Mouse (Mus musculus) thymus, postnatal 25 days (tissue): Measurements from ENCODE around the gene Slc4a2.

ENCODE experiments used
- DNase-seq: peaks from one replicate; pipeline ENCODE4 v3.0.0; 2022

The Slc4a2 gene

DNA sequence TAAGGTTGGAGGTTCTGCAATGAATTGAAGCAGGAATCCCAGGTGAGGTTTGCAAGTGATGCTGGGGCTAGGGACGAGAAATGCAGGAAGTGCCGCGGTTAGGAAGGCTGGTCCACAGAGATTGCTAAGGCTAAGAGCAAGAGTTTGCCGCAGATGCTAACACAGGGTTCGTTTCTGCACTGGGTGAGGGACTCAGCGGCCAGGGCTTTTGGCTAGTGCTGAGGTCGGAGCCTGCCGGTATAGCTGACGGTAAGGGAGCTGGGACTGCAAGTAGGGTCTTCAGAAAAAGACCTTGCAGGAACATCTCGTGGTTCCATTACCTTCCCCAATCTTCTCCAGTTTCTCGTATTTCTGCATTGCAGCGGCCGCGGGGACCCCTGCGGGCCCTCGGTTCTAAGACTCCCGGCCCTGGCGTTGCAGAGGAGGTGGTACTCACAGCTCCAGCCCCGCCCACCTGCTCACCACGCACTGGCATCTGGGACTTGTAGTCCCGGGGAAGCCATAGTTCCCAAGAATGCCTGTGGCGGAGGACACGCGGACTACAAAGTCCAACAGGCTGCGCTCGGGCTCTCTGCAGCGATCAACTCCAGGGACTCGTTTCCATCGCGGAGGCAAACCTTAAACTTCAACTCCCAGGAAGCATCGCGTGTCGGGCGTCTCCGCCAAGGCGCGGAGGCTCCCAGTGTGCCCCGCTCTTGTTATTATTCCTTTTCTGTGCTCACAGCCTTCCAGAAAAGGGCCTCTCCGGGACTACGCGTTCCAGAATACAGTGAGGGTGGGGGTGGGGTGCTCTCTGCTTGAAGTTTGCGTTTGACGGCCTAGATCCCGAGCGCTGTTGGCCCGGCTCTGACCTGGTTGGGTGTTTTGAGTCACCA is at the start of gene Slc4a2, which contains the start of gene Cdk5:
Slc4a2 (plus strand) TSS at position 709 of the 875 bp plus-strand sequence.
Cdk5 (minus strand) TSS at position 402 of the 875 bp plus-strand sequence.
- peak; percentile 97 for DNase-seq

DNA sequence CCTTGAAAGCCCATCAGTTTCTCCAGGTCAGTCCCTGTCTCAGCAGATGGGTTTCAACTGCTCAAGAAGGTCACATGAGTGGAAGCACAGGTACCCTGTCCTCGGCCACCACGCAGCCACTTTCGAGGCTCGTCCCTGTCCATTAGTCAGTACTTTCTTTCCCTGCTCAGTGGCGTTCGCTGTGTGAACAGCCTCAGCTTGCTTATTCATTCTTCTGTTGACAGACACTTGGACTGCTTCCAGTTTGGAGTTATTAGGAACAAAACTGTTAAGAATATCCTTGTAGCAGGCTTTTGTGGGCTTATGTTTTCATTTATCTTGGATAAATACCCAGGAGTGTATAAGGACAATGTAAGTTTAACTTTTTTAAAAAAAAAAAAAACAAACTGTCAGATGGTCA is 49.4 kb upstream of the Slc4a2 start:
- DNase-seq: no peak

DNA sequence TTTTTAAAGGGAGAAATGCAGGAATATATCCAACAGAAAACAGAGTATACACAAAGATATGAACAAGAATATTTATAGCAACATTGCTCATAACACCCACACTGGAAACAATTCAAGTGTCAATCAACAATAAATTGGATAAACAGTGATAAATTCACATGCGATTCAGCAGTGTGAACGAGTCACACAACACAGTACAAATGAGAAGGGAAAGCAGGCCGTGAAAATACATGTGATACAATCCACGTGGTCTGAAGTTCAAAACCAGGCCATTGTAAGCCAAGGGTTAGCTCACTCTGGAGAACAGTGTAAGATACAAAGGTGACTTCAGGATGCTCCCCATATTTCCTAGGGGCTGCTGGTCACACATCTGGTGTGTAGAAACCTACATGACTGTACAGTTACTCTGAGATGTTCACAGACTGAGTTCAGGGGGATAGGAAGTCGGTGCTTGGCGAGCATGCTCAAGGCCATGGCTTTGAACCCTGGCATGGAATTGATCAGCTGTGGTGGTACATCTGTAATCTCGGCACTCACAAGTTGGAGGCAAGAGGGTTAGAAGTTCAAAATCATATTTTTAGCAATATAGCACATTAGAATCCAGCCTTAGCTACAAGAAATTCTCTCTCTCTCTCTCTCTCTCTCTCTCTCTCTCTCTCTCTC is 48.8 kb upstream of the Slc4a2 start:
- no peak for DNase-seq

DNA sequence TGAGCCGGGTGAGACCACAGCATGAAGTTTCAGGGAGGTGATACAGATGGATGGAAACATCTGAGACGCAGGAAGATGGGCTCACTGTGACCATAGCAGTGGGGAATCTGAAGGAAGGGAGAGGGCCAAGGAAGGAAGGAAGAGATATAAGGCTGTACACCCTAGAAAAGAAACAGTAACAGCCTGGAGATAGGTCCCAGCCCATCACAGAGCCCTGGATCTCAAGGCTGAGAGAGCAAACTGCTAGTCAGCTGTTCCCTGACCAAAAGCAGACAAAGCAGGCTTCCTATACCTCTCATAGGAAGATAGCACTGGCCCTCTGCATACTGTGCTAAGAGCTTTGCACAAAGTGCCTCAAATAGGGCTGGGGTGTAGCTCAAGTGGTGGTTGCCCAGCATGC is 44.9 kb upstream of the Slc4a2 start:
- DNase-seq: no peak

DNA sequence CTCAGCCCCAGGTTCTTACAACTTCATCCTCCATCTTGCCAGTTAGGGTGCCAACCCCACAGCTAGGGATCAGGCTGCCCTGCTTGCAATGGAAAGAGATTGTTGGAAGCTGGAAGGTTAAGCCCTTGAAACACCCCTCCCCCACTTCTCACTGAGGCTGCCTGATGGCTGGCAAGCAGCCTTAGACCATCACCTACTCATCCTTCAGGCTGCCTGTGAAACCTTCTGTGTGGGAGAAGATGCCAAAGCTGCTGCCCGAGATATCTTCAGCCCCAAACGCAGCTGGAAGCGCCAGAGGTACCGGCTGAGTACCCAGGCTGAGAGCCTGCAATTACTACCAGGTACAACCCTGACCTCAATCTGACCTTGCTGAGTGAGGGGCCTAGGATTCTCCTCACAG is 44.1 kb upstream of the Slc4a2 start:
- DNase-seq: no peak

DNA sequence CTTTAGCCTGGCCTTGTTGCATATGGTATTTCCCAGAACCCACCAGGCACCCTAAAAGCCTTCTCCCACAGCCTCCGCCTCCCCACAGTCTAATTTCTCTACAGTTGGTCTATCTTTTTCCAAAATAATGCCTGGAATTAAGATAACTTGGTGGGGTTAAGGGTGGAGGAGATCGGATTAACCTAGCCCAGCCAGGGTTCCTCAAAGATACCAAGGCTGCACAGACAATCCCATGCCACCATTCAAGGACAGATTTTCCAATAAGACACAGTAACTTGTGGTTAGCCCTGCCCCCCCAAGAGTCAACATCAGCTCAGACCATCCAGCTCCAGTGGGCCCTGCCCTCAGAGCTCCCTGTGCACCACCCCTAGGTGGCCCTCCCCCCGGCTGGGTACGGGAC is 43.1 kb upstream of the Slc4a2 start:
- no peak for DNase-seq

DNA sequence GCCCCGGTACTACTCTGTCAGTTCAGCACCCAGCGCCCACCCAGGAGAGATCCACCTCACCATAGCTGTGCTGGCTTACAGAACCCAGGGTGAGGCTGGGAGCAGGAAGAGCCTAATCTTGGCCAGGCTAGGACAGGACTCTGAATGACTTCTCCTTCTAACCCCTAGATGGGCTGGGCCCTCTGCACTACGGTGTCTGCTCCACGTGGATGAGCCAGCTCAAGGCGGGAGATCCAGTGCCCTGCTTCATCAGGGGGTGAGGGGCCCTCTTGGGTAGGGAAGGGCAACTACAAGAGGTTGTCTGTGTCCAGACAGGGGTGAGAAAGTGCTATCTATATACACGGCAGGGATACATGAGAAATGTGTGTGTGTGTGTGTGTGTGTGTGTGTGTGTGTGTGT is 42.2 kb upstream of the Slc4a2 start:
- no peak for DNase-seq

DNA sequence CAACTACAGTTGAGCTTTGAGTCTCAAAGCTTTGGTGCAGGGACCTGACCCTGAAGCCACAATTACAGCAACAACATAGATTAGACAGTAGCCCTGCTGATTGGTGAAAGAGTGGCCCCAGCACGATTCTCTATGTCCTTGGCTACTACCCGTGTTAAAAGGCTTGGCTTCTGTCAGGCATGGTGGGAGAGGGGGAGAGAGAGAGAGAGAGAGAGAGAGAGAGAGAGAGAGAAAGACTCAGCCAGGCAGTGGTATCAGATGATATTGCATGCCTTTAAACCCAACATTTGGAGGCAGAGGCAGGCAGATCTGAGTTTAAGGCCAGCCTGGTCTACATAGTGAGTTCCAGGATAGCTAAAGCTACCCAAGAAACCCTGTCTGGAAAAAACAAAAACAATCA is 41.6 kb upstream of the Slc4a2 start:
- DNase-seq: no peak

DNA sequence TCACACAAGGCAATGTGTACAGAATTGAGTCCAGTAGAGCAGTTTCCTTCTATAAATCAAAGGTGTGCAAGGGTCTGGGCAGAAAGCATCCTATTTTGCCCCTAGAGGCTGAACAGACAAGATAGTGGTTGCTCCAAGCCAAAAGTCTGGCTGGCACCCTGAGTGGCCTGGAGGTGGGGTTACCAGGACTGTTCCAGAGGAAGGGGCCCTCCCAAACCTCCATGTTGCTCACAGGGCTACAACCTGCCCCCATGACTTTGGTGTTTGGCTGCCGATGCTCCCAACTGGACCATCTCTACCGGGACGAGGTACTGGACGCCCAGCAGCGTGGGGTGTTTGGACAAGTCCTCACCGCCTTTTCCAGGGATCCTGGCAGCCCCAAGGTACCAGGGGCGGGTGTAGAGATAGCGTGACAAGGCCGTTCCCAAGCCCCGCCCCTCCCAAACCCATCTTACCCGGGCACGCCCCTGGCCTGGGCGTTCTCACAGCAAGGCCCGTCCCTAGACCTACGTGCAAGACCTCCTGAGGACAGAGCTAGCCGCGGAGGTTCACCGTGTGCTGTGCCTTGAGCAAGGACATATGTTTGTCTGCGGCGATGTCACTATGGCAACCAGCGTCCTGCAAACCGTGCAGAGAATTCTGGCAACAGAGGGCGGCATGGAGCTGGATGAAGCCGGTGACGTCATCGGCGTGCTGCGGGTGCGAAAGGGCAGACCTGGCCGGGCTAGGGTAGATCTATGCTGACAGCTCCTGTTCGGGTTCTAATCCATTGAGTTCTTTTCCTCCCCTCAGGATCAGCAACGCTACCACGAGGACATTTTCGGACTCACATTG is 40.4 kb upstream of the Slc4a2 start:
- peak; percentile 90 for DNase-seq

DNA sequence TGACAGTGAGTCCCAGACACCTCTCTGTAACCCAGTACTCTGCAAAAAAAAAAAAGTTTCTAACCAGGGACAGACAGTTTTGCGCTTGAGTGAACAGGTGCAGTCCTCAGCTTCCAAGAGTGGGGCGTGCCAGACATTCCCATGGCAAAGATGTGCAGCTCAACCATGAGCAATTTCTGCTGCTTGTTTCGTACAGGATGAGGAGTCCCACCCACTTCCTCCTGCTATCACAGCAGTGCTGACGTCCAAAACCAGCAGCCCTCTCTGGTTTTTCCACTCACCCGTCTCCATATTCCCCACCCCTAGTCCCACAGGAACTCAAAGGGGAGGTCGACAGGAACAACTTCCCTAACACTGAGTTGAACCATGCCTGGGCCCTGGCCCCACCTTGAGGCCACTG is 39.2 kb upstream of the Slc4a2 start:
- DNase-seq: no peak

DNA sequence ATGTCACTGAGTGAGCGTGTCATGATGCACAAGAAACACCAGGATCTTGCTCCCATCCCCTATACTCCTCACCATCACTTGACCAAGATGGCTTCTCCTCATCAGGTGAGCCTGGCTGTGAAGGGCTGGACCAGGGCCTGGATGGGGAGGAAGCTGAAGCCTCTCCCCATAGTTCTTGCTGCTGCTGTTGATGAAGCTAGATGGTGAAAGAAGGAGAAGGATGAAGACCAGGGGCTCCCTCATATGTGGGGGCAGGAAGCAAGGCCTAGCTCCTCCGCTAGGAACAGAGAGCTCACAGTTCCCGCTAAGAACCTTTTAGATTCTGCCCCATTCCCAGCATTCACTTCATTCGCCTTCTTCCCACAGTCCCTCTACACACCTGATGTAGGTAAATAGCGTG is 38.3 kb upstream of the Slc4a2 start:
- DNase-seq: no peak

DNA sequence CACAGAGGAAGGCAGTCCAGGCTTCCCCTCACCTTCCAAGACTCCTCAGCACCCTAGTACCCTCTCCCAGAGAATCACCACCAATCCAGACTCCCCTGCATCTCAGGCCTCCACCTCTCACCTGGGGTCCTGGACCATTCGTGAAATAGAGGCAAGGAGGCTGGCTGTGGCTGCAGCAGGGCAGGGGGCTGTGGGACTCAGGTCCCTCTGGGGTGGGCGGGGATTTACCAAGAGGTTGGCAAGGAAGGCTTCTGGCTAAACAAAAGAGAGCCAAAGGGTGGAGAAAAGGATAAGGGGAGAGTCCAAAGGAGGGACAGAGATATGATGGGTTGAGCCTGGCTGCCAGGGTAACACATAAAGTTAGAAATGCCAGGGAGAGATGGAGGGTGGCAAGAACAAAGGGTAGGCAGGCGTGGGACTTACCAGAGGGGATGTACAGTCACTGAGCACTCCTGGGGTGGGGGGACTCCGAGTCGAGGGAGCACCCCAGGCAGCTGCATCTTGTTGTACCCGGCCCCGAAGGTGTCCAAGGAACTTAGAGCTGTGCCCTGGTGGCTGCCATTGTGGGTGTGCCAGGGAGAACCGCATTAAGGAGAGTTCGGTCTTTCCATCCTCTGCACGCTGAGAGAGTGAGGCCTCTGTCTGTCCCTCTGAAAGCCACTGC is 37.6 kb upstream of the Slc4a2 start:
- DNase-seq: no peak

DNA sequence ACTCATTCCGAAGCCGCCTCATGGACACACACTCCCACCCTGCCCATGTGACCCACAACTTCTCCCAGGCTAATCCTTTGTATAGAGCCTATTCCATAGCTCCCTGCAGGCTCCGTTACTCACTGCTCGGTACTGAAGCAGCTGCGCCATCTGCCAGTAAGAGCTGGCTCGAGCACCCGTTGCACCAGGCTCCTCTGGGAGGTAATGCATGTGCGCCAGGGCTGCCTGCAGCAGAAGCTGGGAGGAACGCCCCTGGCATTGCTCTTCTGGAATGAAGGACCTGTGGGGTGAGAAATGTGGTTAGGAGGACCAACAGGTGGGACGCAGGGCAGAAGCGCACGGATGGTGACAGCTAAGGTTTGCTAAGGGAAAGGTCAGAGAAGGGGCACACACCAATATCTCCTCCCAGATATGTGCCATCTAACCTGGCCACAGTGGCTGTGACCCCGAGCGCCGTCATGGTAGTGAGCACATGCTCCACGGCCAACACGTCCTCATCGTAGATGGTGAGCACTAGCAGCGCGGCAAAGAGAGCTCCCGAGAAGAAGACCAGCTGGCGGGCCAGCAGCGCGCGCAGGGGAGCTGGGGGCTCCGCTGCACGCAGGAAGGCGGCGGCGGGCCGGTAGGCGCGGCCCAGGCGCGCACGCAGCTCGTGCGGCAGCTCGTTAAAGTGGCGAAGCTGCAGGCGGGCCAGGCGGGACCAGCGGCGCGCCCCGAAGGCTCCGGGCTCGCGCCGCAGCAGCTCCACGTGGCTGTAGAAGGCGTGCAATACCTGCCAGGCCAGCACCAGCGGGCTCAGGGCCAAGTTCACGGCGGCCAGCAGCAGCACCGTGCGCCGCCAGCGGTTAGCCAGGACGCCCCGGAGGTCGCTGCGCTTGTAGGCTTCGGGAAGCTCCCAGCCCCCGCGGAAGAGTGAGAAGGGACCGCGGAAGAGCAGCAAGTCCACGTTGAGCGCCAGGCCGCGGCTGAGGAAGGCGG is 36.1 kb upstream of the Slc4a2 start:
- DNase-seq: peak; percentile 57

DNA sequence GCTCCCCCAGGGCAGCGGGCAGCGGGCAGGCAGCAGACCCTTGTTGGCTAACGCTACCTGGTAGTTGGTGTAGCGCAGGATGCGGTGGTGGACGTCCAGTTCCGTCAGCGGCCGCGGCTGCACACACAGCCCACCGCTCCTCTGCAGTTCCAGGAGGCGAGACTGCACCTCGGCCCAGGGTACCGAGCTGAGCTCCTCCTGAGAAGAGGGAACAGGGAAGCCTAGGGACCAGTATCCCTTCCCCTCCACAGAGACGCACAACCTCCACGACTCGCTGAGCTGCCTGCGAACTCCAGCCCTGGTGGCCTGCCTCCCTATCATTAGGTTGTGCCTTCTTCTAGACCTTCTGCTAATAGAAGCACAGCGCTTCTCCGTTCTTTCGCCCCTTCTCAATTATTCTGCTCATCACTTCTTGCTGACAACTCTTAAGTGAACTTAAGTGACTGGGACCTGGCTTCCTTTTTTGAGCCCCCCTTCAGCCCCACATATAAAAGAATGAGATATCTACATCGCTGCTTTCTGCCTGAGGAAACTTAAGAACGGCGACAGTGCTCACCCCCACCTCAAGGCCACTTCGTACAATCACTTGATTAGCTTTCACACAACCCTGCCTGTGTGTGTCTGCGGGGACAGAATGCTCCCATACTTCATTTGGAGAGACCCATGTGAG is 35.3 kb upstream of the Slc4a2 start:
- peak; percentile 9 for DNase-seq

DNA sequence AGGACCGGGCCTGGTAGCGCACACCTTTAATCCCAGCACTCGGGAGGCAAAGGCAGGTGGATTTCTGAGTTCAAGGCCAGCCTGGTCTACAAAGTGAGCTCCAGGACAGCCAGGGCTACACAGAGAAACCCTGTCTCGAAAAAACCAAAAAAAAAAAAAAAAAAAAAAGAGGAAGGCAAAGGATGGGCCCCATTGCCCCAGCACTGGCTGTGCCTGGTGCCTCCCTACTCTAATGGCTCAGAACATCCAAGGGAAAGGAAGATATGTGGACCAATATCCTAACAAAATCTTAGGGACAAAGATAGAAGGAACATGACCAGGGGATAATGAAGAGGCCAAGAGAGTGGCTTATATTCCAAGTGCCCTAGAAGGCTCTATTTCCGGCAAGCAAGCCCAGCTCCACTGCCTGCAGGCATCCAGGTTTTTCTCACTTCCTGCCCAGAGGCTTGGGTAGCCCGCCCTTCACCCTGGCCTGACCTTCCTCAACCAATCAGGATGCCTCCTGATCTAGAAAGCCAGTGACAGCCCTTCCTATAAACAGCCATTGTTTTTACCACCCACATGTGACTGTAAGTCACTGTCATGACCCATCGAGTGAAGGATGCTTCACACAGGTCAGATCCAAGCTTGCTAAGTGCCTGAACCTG is 34.5 kb upstream of the Slc4a2 start:
- DNase-seq: peak; percentile 43

DNA sequence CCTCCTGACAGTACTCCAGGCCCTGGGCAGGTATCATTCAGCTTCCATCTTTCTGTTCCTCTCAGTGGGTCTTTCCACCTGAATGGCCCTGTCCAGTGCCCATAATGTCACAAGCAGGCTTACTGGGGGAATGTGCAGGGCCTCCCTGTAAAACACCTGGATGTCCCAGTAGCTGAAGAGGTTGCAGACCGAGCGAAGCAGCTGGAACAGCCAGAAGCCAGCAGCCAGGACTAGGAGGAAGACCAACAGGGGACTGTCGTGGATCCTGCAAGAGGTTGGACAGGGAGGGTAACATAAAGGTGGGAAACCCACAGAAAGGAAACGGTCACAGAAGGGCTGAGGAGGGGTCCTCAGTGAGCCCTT is 34.0 kb upstream of the Slc4a2 start:
- DNase-seq: no peak

DNA sequence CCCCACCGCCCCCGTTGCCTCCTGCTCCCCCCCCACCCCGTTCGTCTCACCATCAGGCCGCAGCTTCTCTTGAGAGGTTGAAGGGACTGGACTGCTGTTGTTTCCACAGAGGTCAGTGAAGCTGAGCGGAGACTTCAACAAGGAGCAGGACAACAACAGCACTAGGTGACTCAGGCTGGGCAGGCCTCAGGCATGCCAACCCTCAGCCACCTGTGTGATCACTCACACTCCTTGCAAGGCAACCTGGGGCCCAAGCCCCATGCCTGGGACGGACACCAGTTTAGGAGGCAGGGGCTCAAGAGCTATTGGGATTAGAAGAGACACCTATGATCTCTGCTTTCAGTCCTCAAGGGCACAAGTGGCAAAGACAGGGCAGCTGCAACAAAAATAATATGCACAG is 31.8 kb upstream of the Slc4a2 start, which contains the start of gene Atg9b:
Atg9b (minus strand) TSS at position 280 of the 400 bp plus-strand sequence.
- DNase-seq: no peak

DNA sequence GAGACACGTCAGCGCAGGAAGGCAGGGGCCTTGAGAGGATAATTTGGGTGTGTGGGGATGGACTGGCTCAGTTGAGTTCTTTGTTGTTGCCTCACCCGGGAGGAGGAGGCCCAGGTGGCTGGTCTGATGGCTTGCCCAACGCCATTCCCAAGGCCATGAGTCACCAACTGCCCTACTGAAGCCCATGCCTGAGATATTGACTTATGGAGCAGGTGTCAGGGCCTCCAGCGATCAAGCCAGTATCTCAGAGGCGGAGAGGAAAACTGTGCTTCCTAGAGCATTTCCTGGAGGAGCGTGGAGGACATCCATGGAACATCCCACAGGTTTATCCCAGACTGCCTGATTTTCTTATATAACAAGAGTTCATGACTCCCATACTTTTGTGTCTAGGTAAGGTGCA is 30.9 kb upstream of the Slc4a2 start:
- no peak for DNase-seq

DNA sequence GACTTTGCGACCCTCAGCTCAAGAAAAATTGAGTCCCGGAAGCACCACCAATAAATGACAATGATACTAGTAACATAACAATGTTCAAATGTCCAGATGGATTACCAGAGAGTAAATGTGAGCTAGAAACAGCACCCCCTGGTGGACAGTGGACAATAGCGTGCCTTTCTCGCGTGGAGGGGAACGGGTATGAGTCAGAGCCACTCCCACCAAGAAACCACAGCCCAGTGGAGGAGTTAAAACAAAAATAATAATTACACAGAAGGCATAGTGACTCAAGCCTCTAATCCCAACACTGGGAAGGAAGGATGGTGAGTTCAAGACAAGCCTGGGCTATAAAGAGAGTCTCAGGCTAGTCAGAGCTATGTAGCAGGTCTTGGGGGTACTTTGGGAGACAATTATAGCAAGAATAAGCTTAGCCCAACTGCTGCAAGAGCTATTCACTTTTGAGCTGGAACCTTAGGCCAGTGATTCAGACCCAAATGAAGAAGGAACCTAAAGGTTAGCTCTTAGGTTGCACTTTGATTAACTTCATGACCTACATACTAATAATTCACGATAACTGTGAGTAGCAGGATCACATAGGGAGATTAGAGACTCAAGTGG is 30.1 kb upstream of the Slc4a2 start, which contains the start of gene Abcb8:
Abcb8 (plus strand) TSS at position 272 of the 606 bp plus-strand sequence.
- DNase-seq: peak; percentile 87
